Mouse (Mus musculus) heart, embryonic 10.5 days (tissue): Measurements from ENCODE around the gene Klhl3. TPM values are rescaled to one million over a fixed set of nuclear protein-coding genes. Genes with fewer than 3 reads are reported as not detected.
A peak's percentile ranks its signal among the peaks of the same experiment; 100 is the strongest.

Experiments
- DNase-seq: peaks from one replicate; pipeline ENCODE4 v3.0.0-alpha.2; 2017; ENCODE audit warnings: low spot score
- H3K27ac ChIP-seq: fragments of 300-500 bp; sonication (generic); 2 replicates; pipeline ENCODE4 v1.5.1; 2016; ENCODE audit warnings: mild to moderate bottlenecking
- H3K27me3 ChIP-seq: fragments of 300-500 bp; sonication (generic); 2 replicates; pipeline ENCODE4 v1.6.1; 2016; ENCODE audit warnings: mild to moderate bottlenecking; ENCODE audit not compliant: poor library complexity, insufficient read depth, severe bottlenecking
- H3K36me3 ChIP-seq: fragments of 300-500 bp; sonication (generic); 2 replicates; pipeline ENCODE4 v1.6.1; 2016; ENCODE audit warnings: mild to moderate bottlenecking, moderate library complexity
- H3K4me1 ChIP-seq: fragments of 300-500 bp; sonication (generic); 2 replicates; pipeline ENCODE4 v1.6.1; 2016; ENCODE audit warnings: mild to moderate bottlenecking
- H3K4me3 ChIP-seq: fragments of 300-500 bp; sonication (generic); 2 replicates; pipeline ENCODE4 v1.5.1; 2016; ENCODE audit warnings: mild to moderate bottlenecking, moderate library complexity
- H3K9me3 ChIP-seq: fragments of 300-500 bp; sonication (generic); 2 replicates; pipeline ENCODE4 v1.6.1; 2016; ENCODE audit warnings: mild to moderate bottlenecking, moderate library complexity
- WGBS: fragments of 180-500 bp; shearing (Covaris S2); methylation state at CpG from one replicate; pipeline ENCODE4 v1.1.7; 2016; 5-methylcytosine and 5-hydroxymethylcytosine counted together
- polyA plus RNA-seq: library from polyadenylated mRNA; unstranded; fragments of >200 nt; fragmentation: Nextera tagmentation; extraction: Ambion mirVana; gene quantifications from 2 replicates; pipeline ENCODE4 v1.2.1, GENCODE M21; 2016

Gene Klhl3
- polyA plus RNA-seq, 1 experiment from 2014 or later = 2.5 TPM

GRCm38 (mm10) chr13:58071209-58071608 is 42.2 kb downstream of the Klhl3 start:
- Histone ChIP-seq H3K4me1 (peaks cover 56% of the 10 kb centered on the region), H3K9me3 (no peaks in the 10 kb centered on the region), H3K4me3 (no peak overlapping the region), H3K27ac (peak overlapping the region; percentile 47; the same call in 1 of the 2 replicates), H3K36me3 (0 out of 2 replicates have a peak, but pooled peaks cover 5% of the 10 kb centered on the region), H3K27me3 (no peaks in the 10 kb centered on the region)
- DNase-seq = no peak
- 81% methylated on average over 21 of the region's 21 CpGs for WGBS

- no peaks in the 10 kb centered on the region for H3K27me3 ChIP-seq
- no peak for DNase-seq
- H3K4me3 ChIP-seq = no peak overlapping the region
- peaks cover 63% of the 10 kb centered on the region for H3K4me1 ChIP-seq
- H3K27ac ChIP-seq = 0 out of 2 replicates have a peak overlapping the region, but pooled peaks have one; percentile 36
- no peaks in the 10 kb centered on the region for H3K9me3 ChIP-seq
- H3K36me3 ChIP-seq = 0 out of 2 replicates have a peak, but pooled peaks cover 5% of the 10 kb centered on the region
- 78% methylated on average over 12 of the region's 12 CpGs for WGBS
These were observed 42.9 kb downstream of the Klhl3 start for GRCm38 (mm10) chr13:58070504-58070903.

- Histone ChIP-seq H3K27me3 (no peaks in the 10 kb centered on the region), H3K4me1 (peaks cover 63% of the 10 kb centered on the region), H3K4me3 (no peak overlapping the region), H3K9me3 (no peaks in the 10 kb centered on the region), H3K36me3 (0 out of 2 replicates have a peak, but pooled peaks cover 5% of the 10 kb centered on the region), H3K27ac (peak overlapping the region; percentile 56)
- WGBS = 87% methylated on average over 15 of the region's 15 CpGs
- DNase-seq = no peak
These were observed 44.8 kb downstream of the Klhl3 start for GRCm38 (mm10) chr13:58068421-58069209.

GRCm38 (mm10) chr13:58067540-58068103 is 45.8 kb downstream of the Klhl3 start:
- peak; percentile 85 for DNase-seq
- 16% methylated on average over 17 of the region's 17 CpGs for WGBS
- H3K36me3 ChIP-seq = 0 out of 2 replicates have a peak, but pooled peaks cover 7% of the 10 kb centered on the region
- H3K27me3 ChIP-seq = no peaks in the 10 kb centered on the region
- no peaks in the 10 kb centered on the region for H3K9me3 ChIP-seq
- H3K4me1 ChIP-seq = peaks cover 55% of the 10 kb centered on the region
- H3K4me3 ChIP-seq = peak overlapping the region; percentile 31; the same call in 1 of the 2 replicates
- H3K27ac ChIP-seq = peak overlapping the region; percentile 83

DNA sequence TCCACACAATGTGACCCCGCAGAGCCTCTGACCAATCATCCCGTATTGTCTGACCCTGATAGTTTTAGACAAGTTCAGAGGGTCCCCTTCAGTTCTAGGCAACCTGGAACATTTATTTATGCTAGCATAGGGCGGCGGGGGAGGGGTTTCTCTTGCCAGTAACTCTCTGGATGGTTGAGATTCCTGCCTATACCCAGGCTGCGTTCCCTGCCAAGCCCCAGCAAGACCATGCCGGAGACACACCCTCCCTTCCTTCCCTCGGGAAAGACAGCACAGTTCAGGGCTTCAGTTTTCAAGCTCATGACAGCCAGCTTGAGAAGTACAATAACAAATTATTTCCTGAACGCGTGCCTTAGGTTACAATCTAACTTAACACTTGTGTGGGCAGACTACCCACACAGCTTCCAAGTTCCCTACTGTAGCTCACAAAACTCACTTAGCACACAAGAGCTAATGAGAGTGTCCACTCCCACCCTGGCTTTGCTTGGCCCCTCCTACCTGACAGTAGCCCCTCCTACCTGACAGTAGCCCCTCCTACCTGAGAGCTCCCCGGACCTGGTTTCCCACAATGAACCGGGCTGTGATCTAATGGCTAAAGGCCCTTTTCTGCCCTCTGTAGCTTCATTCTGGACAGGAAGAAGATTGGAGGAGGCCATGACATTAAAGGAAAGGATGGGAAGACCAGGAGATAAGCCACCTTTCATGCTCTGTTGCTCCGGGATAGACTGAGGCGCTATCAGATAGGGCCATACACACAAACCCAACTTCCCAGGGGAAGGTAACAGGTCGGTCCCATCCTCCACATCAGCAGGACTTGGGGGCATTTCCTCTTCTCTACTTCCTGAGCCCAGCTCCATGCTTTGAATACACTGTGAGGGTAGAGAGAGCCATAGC is 46.6 kb downstream of the Klhl3 start:
- no peaks in the 10 kb centered on the region for H3K27me3 ChIP-seq
- peak overlapping the region; percentile 29; the same call in 1 of the 2 replicates for H3K4me3 ChIP-seq
- peaks cover 9% of the 10 kb centered on the region; the same call in 1 of the 2 replicates for H3K36me3 ChIP-seq
- H3K9me3 ChIP-seq = no peaks in the 10 kb centered on the region
- H3K4me1 ChIP-seq = peaks cover 57% of the 10 kb centered on the region
- 36% methylated on average over 14 of the region's 14 CpGs for WGBS
- H3K27ac ChIP-seq = peak overlapping the region; percentile 83
- DNase-seq = no peak

GRCm38 (mm10) chr13:58066081-58066495 is 47.3 kb downstream of the Klhl3 start:
- Histone ChIP-seq H3K27ac (peak overlapping the region; percentile 83), H3K27me3 (no peaks in the 10 kb centered on the region), H3K4me1 (peaks cover 51% of the 10 kb centered on the region), H3K4me3 (0 out of 2 replicates have a peak overlapping the region, but pooled peaks have one; percentile 12), H3K36me3 (peaks cover 11% of the 10 kb centered on the region; the same call in 1 of the 2 replicates), H3K9me3 (no peaks in the 10 kb centered on the region)
- 70% methylated on average over 13 of the region's 13 CpGs for WGBS
- DNase-seq = no peak

DNA sequence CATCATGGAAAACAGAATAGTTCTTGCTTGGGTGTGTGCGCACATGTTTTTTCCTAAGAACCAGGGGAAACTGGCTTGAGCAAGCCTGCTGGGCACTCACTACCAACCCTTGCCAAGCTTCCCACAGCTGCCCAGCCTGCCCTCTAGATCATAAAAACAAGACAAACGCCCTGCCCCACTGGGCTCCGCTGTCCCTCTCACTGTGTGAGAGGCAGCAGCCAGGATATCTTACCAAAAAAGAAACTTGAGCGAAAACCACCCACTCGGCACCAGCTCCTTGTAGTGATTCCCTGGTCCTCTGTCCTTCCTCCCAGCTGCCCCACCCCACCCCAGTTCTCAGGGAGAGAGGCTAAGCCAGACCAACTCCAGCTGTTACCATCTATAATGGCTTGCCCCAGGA is 48.1 kb downstream of the Klhl3 start:
- 75% methylated on average over 5 of the region's 5 CpGs for WGBS
- Histone ChIP-seq H3K9me3 (no peaks in the 10 kb centered on the region), H3K36me3 (peaks cover 12% of the 10 kb centered on the region; the same call in 1 of the 2 replicates), H3K27me3 (no peaks in the 10 kb centered on the region), H3K4me3 (no peak overlapping the region), H3K4me1 (peaks cover 43% of the 10 kb centered on the region), H3K27ac (peak overlapping the region; percentile 83; the same call in 1 of the 2 replicates)
- DNase-seq = no peak

DNA sequence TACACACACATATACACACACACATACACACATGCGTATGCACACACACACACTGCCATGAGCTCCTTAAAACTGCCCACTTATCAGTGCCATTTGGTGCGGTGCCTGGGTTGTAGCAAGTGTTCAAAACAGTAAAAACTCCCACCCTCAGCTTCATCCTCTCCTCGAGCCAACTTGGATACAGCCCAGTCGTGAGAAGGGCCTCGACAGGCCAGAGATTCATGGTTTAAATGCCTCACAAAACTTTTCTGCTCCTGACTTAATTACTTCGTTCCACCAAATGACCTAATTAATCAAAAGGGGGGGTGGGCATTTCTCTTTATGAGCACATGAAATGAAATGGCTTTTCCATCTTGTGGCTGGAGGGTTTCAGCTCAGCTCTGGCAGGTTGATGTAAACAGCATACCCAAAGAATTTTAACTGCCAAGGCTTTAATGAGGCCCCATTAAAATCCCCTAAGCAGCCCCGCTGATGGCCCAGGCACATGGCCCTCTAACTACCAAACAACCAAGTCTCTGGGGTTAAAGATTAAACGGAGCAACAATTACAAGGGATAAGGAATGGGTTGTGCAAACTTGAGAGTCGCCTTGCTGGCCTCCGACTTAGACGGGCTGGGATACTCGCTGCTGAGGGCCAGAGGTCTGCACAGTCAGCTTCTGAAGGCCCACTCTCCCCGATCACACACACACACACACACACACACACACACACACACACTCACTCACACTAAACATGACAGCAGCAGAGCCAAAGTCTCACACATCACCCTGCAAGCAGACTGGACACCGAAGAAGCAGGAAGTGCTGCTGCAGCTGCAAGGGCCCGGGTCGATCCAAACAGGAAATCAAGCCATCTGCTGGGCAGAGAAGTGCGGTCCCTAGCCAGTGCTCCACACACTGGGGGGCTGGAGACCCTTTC is 55.2 kb downstream of the Klhl3 start:
- no peak overlapping the region for H3K4me3 ChIP-seq
- H3K27me3 ChIP-seq = no peaks in the 10 kb centered on the region
- peak overlapping the region; percentile 62 for H3K27ac ChIP-seq
- H3K36me3 ChIP-seq = peaks cover 12% of the 10 kb centered on the region; the same call in 1 of the 2 replicates
- H3K9me3 ChIP-seq = 0 out of 2 replicates have a peak, but pooled peaks cover 3% of the 10 kb centered on the region
- 57% methylated on average over 17 of the region's 17 CpGs for WGBS
- no peak for DNase-seq
- H3K4me1 ChIP-seq = 0 out of 2 replicates have a peak, but pooled peaks cover 3% of the 10 kb centered on the region

- Histone ChIP-seq H3K27me3 (no peaks in the 10 kb centered on the region), H3K4me3 (no peak overlapping the region), H3K36me3 (peaks cover 10% of the 10 kb centered on the region; the same call in 1 of the 2 replicates), H3K4me1 (no peaks in the 10 kb centered on the region), H3K9me3 (0 out of 2 replicates have a peak, but pooled peaks cover 3% of the 10 kb centered on the region), H3K27ac (no peak overlapping the region)
- no peak for DNase-seq
- WGBS = 80% methylated on average over 4 of the region's 4 CpGs
These were observed 56.8 kb downstream of the Klhl3 start for GRCm38 (mm10) chr13:58056618-58057017.

DNA sequence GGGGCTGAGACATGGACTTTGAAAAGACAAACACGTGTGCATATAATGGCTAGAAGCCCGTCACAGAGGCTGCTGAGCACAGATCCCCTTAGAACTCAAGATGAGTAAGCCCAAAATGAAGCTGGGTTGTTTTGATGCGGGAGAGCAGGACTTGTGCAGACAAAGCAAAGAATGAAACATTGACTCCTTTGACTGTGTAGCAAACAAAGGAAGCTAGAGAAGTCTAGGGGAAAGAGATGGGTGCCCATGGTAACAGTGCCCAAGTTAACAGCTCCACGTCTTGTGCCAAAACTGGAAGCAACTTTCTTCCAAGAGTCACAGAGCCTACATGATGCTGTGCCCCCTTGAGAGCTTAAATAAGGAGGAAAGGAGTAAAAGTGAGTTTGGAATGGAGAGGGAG is 59.8 kb downstream of the Klhl3 start:
- Histone ChIP-seq H3K4me3 (no peak overlapping the region), H3K27ac (no peak overlapping the region), H3K4me1 (no peaks in the 10 kb centered on the region), H3K9me3 (0 out of 2 replicates have a peak, but pooled peaks cover 3% of the 10 kb centered on the region), H3K27me3 (no peaks in the 10 kb centered on the region), H3K36me3 (peaks cover 2% of the 10 kb centered on the region; the same call in 1 of the 2 replicates)
- WGBS = 88% methylated on average over 4 of the region's 4 CpGs
- DNase-seq = no peak

- Histone ChIP-seq H3K9me3 (0 out of 2 replicates have a peak, but pooled peaks cover 5% of the 10 kb centered on the region), H3K27ac (no peak overlapping the region), H3K4me1 (no peaks in the 10 kb centered on the region), H3K36me3 (peaks cover 6% of the 10 kb centered on the region; the same call in 1 of the 2 replicates), H3K4me3 (no peak overlapping the region), H3K27me3 (no peaks in the 10 kb centered on the region)
- DNase-seq = no peak
- WGBS = 73% methylated on average over 10 of the region's 10 CpGs
These were observed 61.7 kb downstream of the Klhl3 start for GRCm38 (mm10) chr13:58051654-58052053.
